Mouse (Mus musculus) C2C12 (cell line): Measurements from ENCODE around the gene C8a.

Source experiments
- CTCF ChIP-seq: IDR thresholded peaks from one replicate; pipeline ENCODE4 v1.5.1; 2011; ENCODE audit not compliant: control insufficient read depth, insufficient read depth, insufficient read length
- MAX ChIP-seq: IDR thresholded peaks from one replicate; pipeline ENCODE4 v1.6.1; 2011; ENCODE audit warnings: mild to moderate bottlenecking, control low read depth
- MYOD1 ChIP-seq: IDR thresholded peaks from one replicate; pipeline ENCODE4 v1.6.1; 2011; ENCODE audit warnings: low read depth; ENCODE audit not compliant: control insufficient read depth, insufficient read length

DNA sequence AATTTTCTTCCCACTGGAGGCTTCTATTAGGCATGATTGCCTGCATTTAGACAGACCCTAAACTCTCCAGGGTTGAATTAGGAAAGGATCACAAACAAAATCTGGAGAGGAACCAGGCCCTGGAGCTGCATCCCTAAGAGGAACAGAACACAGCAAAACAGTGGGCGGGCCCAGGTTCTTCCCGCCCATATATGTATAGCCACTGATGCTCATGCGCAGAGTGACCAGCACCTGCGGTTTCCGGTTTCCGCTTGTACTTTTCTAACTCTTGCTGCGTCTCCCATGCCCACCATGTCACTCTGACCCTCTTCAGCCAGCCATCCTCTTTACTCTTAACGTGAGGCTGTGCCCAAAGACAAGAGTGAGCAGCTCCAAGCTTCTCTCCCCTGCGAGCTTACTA lies 77.2 kb downstream of the C8a start:
- TF ChIP-seq CTCF (no peak), MAX (no peak), MYOD1 (no peak)
